Mouse (Mus musculus): ENCODE measurements around the gene Vsig10l. TPM values are rescaled to one million over a fixed set of nuclear protein-coding genes. Genes with fewer than 3 reads are reported as not detected.
A peak's percentile ranks its signal among the peaks of the same experiment; 100 is the strongest.

Gene Vsig10l
- total RNA-seq, 2 experiments from 2014 or later, result 2.9 to 3.0 TPM

- ATAC-seq (replicated peaks; ENCODE audit: low FRiP score, low TSS enrichment, poor library complexity, severe bottlenecking), result peak; percentile 85
These were observed 10.3 kb upstream of the Vsig10l start for GRCm38 (mm10) chr7:43452609-43453008.

GRCm38 (mm10) chr7:43453599-43454355 is 9.2 kb upstream of the Vsig10l start:
- ATAC-seq (replicated peaks; ENCODE audit: low FRiP score, low TSS enrichment, poor library complexity, severe bottlenecking), result peak; percentile 19; the same call in 1 of the 2 replicates

- ATAC-seq (replicated peaks; ENCODE audit: low FRiP score, low TSS enrichment, poor library complexity, severe bottlenecking), result no peak
These were observed 8.6 kb upstream of the Vsig10l start for GRCm38 (mm10) chr7:43454371-43454770.

GRCm38 (mm10) chr7:43463976-43464375 is 1.0 kb downstream of the Vsig10l start:
- ATAC-seq (replicated peaks; ENCODE audit: low FRiP score, low TSS enrichment, poor library complexity, severe bottlenecking), result no peak

- no peak for ATAC-seq (replicated peaks; ENCODE audit: low FRiP score, low TSS enrichment, poor library complexity, severe bottlenecking)
These were observed 2.0 kb downstream of the Vsig10l start for GRCm38 (mm10) chr7:43464864-43465343.

GRCm38 (mm10) chr7:43465344-43466098 is 2.6 kb downstream of the Vsig10l start:
- ATAC-seq (replicated peaks; ENCODE audit: low FRiP score, low TSS enrichment, poor library complexity, severe bottlenecking), result peak; percentile 85

- peak; percentile 74 for ATAC-seq (replicated peaks; ENCODE audit: low FRiP score, low TSS enrichment, poor library complexity, severe bottlenecking)
These were observed 3.2 kb downstream of the Vsig10l start for GRCm38 (mm10) chr7:43466099-43466694.

GRCm38 (mm10) chr7:43470373-43470772 is 7.4 kb downstream of the Vsig10l start:
- no peak for ATAC-seq (replicated peaks; ENCODE audit: low FRiP score, low TSS enrichment, poor library complexity, severe bottlenecking)

GRCm38 (mm10) chr7:43475706-43476105 is 12.8 kb downstream of the Vsig10l start:
- peak; percentile 68 for ATAC-seq (replicated peaks; ENCODE audit: low FRiP score, low TSS enrichment, poor library complexity, severe bottlenecking)

GRCm38 (mm10) chr7:43476376-43476775 is 13.4 kb downstream of the Vsig10l start:
- no peak for ATAC-seq (replicated peaks; ENCODE audit: low FRiP score, low TSS enrichment, poor library complexity, severe bottlenecking)

GRCm38 (mm10) chr7:43481191-43481590 is 18.2 kb downstream of the Vsig10l start:
- ATAC-seq (replicated peaks; ENCODE audit: low FRiP score, low TSS enrichment, poor library complexity, severe bottlenecking), result no peak

GRCm38 (mm10) chr7:43482090-43482716 is 19.3 kb downstream of the Vsig10l start:
- no peak for ATAC-seq (replicated peaks; ENCODE audit: low FRiP score, low TSS enrichment, poor library complexity, severe bottlenecking)

- ATAC-seq (replicated peaks; ENCODE audit: low FRiP score, low TSS enrichment, poor library complexity, severe bottlenecking), result peak; percentile 25; the same call in 1 of the 2 replicates
These were observed 20.3 kb downstream of the Vsig10l start for GRCm38 (mm10) chr7:43483236-43483635.

- no peak for ATAC-seq (replicated peaks; ENCODE audit: low FRiP score, low TSS enrichment, poor library complexity, severe bottlenecking)
These were observed 25.7 kb downstream of the Vsig10l start for GRCm38 (mm10) chr7:43488646-43489045.

GRCm38 (mm10) chr7:43489631-43490125 is 26.7 kb downstream of the Vsig10l start, which contains the start of gene Iglon5:
Gene Iglon5, minus strand, starts transcription at chr7:43490075.
- no peak for ATAC-seq (replicated peaks; ENCODE audit: low FRiP score, low TSS enrichment, poor library complexity, severe bottlenecking)

- ATAC-seq (replicated peaks; ENCODE audit: low FRiP score, low TSS enrichment, poor library complexity, severe bottlenecking), result no peak
These were observed 27.2 kb downstream of the Vsig10l start for GRCm38 (mm10) chr7:43490182-43490584.

GRCm38 (mm10) chr7:43490861-43491260 is 27.9 kb downstream of the Vsig10l start:
- ATAC-seq (replicated peaks; ENCODE audit: low FRiP score, low TSS enrichment, poor library complexity, severe bottlenecking), result no peak

GRCm38 (mm10) chr7:43495343-43496021 is 32.5 kb downstream of the Vsig10l start:
- peak; percentile 73; the same call in 1 of the 2 replicates for ATAC-seq (replicated peaks; ENCODE audit: low FRiP score, low TSS enrichment, poor library complexity, severe bottlenecking)
